Mouse (Mus musculus): Measurements from ENCODE around the gene Apol7b.
"Not testable (repeated sequence)": the region's sequence is repeated elsewhere in the genome, so short reads cannot be mapped to it uniquely, and the experiment has no call there.

Apol7b gene

GRCm38 (mm10) chr15:77447392-77447791 lies at the start of gene Apol7b:
Gene Apol7b (minus strand): TSS chr15:77447492.
- not testable (repeated sequence) for DNase-seq (ENCODE audit: low read depth, low spot score)

GRCm38 (mm10) chr15:77494694-77495093 lies 47.4 kb upstream of the Apol7b start:
- not testable (repeated sequence) for DNase-seq (ENCODE audit: low read depth, low spot score)

- not testable (repeated sequence) for DNase-seq (ENCODE audit: low read depth, low spot score)
Observed at GRCm38 (mm10) chr15:77493181-77493580, 45.9 kb upstream of the Apol7b start.

GRCm38 (mm10) chr15:77482140-77482794 lies 35.0 kb upstream of the Apol7b start:
- DNase-seq (ENCODE audit: low read depth, low spot score): no peak

GRCm38 (mm10) chr15:77476693-77477092 lies 29.4 kb upstream of the Apol7b start, which contains the start of gene Apol10a:
Gene Apol10a (plus strand): TSS chr15:77477047.
- not testable (repeated sequence) for DNase-seq (ENCODE audit: low read depth, low spot score)

- DNase-seq (ENCODE audit: low read depth, low spot score): not testable (repeated sequence)
Observed at GRCm38 (mm10) chr15:77474699-77475390, 27.6 kb upstream of the Apol7b start.

GRCm38 (mm10) chr15:77449927-77450326 lies 2.6 kb upstream of the Apol7b start:
- DNase-seq (ENCODE audit: low read depth, low spot score): not testable (repeated sequence)

GRCm38 (mm10) chr15:77445668-77446067 lies 1.6 kb downstream of the Apol7b start:
- DNase-seq (ENCODE audit: low read depth, low spot score): not testable (repeated sequence)

GRCm38 (mm10) chr15:77444746-77445145 lies 2.5 kb downstream of the Apol7b start:
- peak; percentile 20 for DNase-seq (ENCODE audit: low read depth, low spot score)

- DNase-seq (ENCODE audit: low read depth, low spot score): not testable (repeated sequence)
Observed at GRCm38 (mm10) chr15:77428690-77429448, 18.4 kb downstream of the Apol7b start.

GRCm38 (mm10) chr15:77422925-77423324 lies 24.4 kb downstream of the Apol7b start:
- DNase-seq (ENCODE audit: low read depth, low spot score): not testable (repeated sequence)

GRCm38 (mm10) chr15:77419657-77420056 lies 27.6 kb downstream of the Apol7b start:
- DNase-seq (ENCODE audit: low read depth, low spot score): not testable (repeated sequence)

GRCm38 (mm10) chr15:77416655-77417333 lies 30.5 kb downstream of the Apol7b start:
- not testable (repeated sequence) for DNase-seq (ENCODE audit: low read depth, low spot score)

GRCm38 (mm10) chr15:77415653-77416052 lies 31.6 kb downstream of the Apol7b start:
- DNase-seq (ENCODE audit: low read depth, low spot score): not testable (repeated sequence)

- DNase-seq (ENCODE audit: low read depth, low spot score): not testable (repeated sequence)
Observed at GRCm38 (mm10) chr15:77412695-77413094, 34.6 kb downstream of the Apol7b start.

- DNase-seq (ENCODE audit: low read depth, low spot score): not testable (repeated sequence)
Observed at GRCm38 (mm10) chr15:77411035-77411434, 36.3 kb downstream of the Apol7b start, which contains the start of gene Apol9a. Gene Apol9a (minus strand): TSS chr15:77411135.

- DNase-seq (ENCODE audit: low read depth, low spot score): not testable (repeated sequence)
Observed at GRCm38 (mm10) chr15:77406370-77406769, 40.9 kb downstream of the Apol7b start.

GRCm38 (mm10) chr15:77399027-77399426 lies 48.3 kb downstream of the Apol7b start, which contains the start of gene Apol7a:
Gene Apol7a (minus strand): TSS chr15:77399110.
- DNase-seq (ENCODE audit: low read depth, low spot score): not testable (repeated sequence)

- not testable (repeated sequence) for DNase-seq (ENCODE audit: low read depth, low spot score)
Observed at GRCm38 (mm10) chr15:77397450-77398132, 49.7 kb downstream of the Apol7b start.

- not testable (repeated sequence) for DNase-seq (ENCODE audit: low read depth, low spot score)
Observed at GRCm38 (mm10) chr15:77393832-77394231, 53.5 kb downstream of the Apol7b start.

GRCm38 (mm10) chr15:77387462-77387861 lies 59.8 kb downstream of the Apol7b start:
- DNase-seq (ENCODE audit: low read depth, low spot score): no peak

All from brain, embryonic 18.5 days (tissue).